Mouse (Mus musculus): ENCODE measurements around the gene Rasal3. TPM values are rescaled to one million over a fixed set of nuclear protein-coding genes. Genes with fewer than 3 reads are reported as not detected.

Rasal3 gene
- polyA plus RNA-seq, 2 experiments from 2014 or later: 123 to 158 TPM

GRCm38 (mm10) chr17:32388370-32389100 lies 14.8 kb downstream of the Rasal3 start:
- ATAC-seq: peak; percentile 6

DNA sequence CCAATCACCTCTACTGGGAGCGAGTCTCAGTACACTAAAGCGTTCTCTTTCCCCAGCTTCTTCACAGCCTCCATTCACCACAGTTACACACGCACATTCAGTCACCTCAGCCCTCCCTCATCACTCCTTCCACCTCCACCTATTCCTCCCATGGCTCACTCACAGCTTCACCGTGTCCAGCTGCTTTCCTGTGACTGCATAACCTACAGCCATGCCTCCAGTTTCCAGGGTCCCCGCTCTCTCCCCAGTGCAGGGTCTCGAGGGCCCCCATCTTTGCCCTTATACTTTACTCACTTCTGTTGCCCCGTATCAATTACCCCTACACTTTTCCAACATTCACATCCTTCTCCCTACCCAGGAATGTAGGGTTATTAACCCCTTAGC lies 15.4 kb downstream of the Rasal3 start:
- ATAC-seq: no peak

GRCm38 (mm10) chr17:32386659-32387432 lies 16.5 kb downstream of the Rasal3 start:
- no peak for ATAC-seq

DNA sequence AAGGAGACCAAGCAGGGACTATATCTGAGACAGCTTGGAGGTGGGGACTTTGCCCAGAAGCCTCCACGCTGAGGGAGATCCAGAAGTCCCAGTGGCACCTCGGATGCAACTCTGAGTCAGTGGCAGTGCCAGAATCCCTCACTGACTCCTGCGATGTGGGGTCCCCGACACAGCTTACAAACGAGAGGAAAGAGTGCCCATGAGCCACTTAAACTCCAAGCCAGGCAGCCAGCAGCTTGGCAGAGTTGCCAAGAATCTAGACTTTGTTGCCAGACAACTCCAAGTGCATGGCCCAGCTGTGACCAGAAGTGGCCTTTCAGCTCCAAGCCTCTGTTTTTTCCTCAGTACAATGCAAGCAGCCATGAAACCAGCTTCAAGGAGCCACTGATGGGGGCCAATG lies 19.7 kb downstream of the Rasal3 start:
- ATAC-seq: no peak

DNA sequence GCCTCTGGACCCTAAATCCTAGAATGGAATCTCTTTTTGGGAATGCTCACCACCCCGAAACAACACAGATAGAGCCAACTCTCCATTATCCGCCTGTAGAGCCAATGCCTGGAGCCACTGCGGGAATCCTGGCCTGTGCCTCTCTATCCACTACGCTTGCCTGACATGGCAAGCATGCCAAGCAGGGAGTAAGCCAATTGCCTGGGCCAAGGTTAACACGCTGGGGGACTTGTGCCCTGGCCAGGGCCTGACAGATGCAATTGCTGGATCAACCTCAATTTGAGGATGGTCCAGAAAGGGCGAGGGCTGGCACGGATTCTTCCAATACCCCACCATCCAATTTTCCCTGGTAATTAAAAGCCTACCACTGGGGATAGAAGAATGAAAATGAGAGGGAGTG lies 20.8 kb downstream of the Rasal3 start:
- no peak for ATAC-seq

GRCm38 (mm10) chr17:32378786-32379185 lies 24.6 kb downstream of the Rasal3 start:
- no peak for ATAC-seq

GRCm38 (mm10) chr17:32377137-32377536 lies 26.2 kb downstream of the Rasal3 start:
- no peak for ATAC-seq

GRCm38 (mm10) chr17:32376475-32376874 lies 26.9 kb downstream of the Rasal3 start:
- ATAC-seq: no peak

DNA sequence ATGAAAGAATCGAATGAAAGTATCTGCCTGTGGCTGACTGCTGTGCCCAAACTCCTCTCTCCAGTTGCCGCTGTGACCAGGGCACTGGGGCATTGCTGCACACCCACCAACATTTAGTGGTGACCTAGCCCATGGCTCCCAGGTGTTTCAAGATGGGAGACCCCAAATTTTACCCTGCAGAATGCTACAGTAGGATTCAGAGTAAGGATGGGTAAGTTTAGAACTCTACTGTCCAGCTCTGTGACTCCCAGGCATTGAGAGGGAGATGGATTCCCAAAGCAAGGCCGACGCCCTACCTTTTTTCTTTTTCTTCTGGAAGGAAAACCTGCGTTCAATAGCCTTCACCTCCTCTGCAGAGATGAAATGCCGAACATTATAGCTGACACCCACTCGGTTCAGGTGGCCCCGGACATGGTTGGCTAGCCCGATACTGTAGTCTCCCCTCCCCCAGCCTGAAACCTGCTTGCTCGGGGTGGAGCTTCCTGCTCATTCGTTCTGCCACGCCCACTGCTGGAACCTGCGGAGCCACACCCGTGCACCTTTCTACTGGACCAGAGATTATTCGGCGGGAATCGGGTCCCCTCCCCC lies 34.3 kb downstream of the Rasal3 start:
- ATAC-seq: peak; percentile 72

- ATAC-seq: no peak
Measured at GRCm38 (mm10) chr17:32367706-32368105, 35.7 kb downstream of the Rasal3 start.

GRCm38 (mm10) chr17:32365296-32365695 lies 38.1 kb downstream of the Rasal3 start:
- ATAC-seq: no peak

- ATAC-seq: no peak
Measured at GRCm38 (mm10) chr17:32364850-32365249, 38.5 kb downstream of the Rasal3 start.

DNA sequence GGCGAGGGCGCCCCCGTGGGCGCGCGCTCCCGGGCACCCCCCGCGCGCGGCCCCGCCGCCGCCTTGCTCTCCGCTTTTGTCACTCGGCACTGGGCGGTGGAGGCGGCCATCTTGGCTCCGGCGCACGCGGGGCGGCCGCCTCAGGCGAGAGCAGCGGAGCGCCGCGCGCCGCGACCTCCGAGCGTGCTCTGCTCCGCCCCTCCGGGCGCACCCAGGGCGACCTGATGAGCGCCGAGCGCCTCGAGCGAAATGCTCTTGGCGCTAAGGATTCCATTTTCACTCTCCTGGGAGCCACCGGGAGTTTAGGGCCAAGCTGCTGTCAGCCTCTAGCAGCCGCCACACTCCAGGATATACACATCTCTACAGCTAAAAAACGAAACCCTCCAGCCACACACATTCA lies 39.1 kb downstream of the Rasal3 start:
- peak; percentile 86 for ATAC-seq

GRCm38 (mm10) chr17:32363821-32364301 lies 39.5 kb downstream of the Rasal3 start:
- ATAC-seq: peak; percentile 33

DNA sequence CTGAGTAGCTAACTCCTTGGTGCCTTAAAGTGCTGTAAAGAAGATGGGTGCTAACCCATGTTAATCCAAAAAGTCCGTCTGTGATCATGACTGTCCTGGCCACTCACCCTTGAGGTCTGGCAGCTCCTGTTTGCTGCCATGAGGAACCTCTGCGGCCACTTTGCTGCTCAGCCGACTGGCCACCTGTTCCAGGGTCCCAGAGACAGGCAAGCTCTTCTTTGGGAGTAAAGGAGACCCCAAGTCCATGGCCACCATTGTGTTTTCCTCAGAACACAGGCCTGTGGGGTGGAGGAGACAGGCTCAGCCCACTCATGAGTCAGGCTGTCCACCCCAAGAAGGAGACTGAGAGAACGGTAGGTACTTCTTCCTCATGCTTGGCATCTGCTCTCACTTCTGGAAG lies 40.7 kb downstream of the Rasal3 start:
- no peak for ATAC-seq

DNA sequence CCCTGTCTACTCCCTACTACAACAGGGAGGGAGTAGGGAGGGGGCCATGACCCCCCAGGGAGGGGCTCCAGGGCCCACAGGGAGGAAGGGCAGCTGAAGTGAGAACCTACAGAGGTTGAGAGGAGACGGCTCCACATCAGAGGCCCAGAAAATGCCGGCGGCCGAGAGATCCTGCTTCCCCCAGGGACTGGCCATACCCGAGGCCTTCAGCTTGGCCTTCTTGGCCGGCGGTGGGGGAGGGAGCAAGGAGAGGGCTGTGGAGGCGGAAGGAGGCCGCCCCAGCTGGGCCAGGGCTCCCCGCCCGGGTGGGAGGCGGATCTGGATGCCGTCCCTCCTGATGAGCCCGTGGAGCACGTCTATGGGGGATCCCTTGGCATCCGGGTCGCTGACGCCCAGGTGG lies 43.5 kb downstream of the Rasal3 start:
- ATAC-seq: no peak

- no peak for ATAC-seq
Measured at GRCm38 (mm10) chr17:32358943-32359340, 44.4 kb downstream of the Rasal3 start.

DNA sequence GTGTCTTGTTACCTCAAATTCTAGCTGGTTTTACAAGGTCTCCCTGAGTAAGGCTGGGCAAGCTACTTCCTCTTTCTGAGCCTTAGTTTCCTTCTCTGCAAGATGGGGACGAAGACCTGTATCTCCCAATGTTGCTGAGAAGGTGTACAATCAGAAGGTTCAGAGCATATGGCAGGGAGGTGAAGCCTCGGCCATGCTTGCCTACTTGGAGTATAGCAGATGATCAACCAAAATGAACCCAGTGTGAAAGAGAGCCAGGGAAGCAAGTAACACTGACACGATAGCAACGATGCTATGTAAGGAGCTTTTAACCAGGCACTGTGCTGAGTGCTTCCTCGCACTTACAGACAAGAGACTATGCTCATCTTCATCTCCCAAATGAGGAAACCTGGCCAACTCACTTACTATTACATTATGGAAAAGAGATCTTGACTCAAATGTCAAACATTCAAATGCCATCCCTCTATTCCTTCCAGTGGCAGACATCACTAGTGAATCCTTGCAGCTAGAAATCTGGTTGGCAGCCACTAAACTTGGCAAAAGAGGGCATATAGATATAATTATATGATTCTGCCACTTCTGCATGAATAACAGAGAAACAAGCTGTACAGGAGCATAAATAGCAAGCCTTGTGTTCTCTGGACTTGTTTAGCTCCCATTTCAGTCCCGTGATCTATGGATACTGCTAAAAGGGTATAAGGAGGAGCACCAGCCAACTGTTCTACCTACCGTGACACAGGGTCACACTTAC lies 45.0 kb downstream of the Rasal3 start:
- no peak for ATAC-seq

- ATAC-seq: no peak
Measured at GRCm38 (mm10) chr17:32356766-32357760, 46.3 kb downstream of the Rasal3 start.

DNA sequence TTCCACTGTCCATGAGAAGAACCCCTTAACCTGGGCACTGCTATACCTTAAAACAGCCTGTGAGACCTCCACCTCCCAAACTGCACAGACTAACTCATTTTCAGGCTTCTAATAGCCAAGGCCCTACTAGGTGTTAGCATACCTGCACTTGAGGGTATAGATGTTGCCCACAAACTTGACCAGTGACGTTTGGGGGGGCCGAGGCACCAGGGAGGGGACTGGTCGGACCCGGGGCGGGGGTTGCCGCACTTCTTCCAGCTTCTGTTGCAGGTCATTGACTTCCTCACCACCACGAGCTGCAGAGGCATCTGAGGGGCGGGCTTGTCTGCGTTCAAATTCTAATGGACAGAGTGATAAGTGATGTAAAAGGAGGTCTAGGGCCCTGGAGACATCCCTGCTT lies 47.1 kb downstream of the Rasal3 start:
- no peak for ATAC-seq

- ATAC-seq: no peak
Measured at GRCm38 (mm10) chr17:32355031-32355430, 48.4 kb downstream of the Rasal3 start.

- no peak for ATAC-seq
Measured at GRCm38 (mm10) chr17:32354211-32354610, 49.2 kb downstream of the Rasal3 start.

Data from activated CD4-positive, CD25-positive, alpha-beta regulatory T cell, adult 4 months (primary cell).